ENCODE assay signal across 8 mouse cellular contexts in the genomic region with DNA sequence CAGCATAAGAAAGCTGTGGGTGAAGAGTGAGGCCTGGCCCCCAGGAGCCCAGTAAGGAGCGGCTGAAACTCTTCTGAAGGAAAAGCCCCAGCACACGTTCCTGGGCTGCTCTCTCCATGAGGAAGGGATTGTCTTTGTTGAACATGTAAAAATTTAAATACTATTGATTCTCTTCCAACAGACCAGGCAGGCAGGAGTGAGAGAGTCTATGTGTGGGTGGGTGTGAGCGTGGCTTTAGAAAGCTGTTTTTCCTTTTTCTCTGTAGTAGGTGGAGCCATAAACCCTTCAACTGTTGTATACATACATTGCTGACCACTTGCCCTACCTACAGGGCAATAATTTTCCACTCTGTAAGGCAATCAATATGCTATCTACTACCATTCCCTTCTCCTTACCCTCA.
DNase-seq lines count a peak whose midpoint lies in the region; ATAC-seq lines count a peak whose summit lies in the region.

No protein-coding gene starts in this region.

- H3K4me2 ChIP-seq in kidney, embryonic 15.5 days, result 0 out of 2 replicates have a peak overlapping the region, but pooled peaks have one; percentile 76
- peak overlapping the region; percentile 73 for H3K4me2 ChIP-seq in hindbrain, embryonic 14.5 days (replicated peaks)
- H3K4me2 ChIP-seq in neural tube, embryonic 12.5 days (replicated peaks), result peak overlapping the region; percentile 60; the same call in 1 of the 2 replicates

- H3K27ac ChIP-seq in kidney, embryonic 15.5 days, result peak overlapping the region; percentile 99
- H3K27ac ChIP-seq in hindbrain, embryonic 14.5 days, result peak overlapping the region; percentile 99
- 0 out of 2 replicates have a peak overlapping the region, but pooled peaks have one; percentile 37 for H3K27ac ChIP-seq in neural tube, embryonic 12.5 days

- H3K9me3 ChIP-seq in kidney, embryonic 15.5 days (replicated peaks), result no peaks in the 10 kb centered on the region
- no peaks in the 10 kb centered on the region for H3K9me3 ChIP-seq in hindbrain, embryonic 14.5 days (ENCODE audit: control insufficient read depth, low read length)
- no peaks in the 10 kb centered on the region for H3K9me3 ChIP-seq in neural tube, embryonic 12.5 days

- ATAC-seq in kidney, embryonic 15.5 days (replicated peaks; ENCODE audit: low FRiP score), result no peak
- no peak for ATAC-seq in hindbrain, embryonic 14.5 days (ENCODE audit: low FRiP score)
- no peak for ATAC-seq in neural tube, embryonic 12.5 days (ENCODE audit: low FRiP score, low read depth)

- no peaks in the 10 kb centered on the region for H3K36me3 ChIP-seq in kidney, embryonic 15.5 days
- H3K36me3 ChIP-seq in hindbrain, embryonic 14.5 days (replicated peaks; ENCODE audit: control insufficient read depth, insufficient read depth), result no peaks in the 10 kb centered on the region
- H3K36me3 ChIP-seq in neural tube, embryonic 12.5 days, result no peaks in the 10 kb centered on the region

- no peak for DNase-seq in kidney, adult 11 months
- DNase-seq in cerebellum, postnatal 25 days, result peak; percentile 20 to 36
- no peak for DNase-seq in hindbrain, embryonic 14.5 days (ENCODE audit: low spot score)
- DNase-seq in thymus, postnatal 14 days, result no peak
- DNase-seq in spleen, adult 12 weeks (ENCODE audit: low spot score), result no peak
- DNase-seq in spleen, postnatal 10 days (ENCODE audit: low spot score in 2 of 2), result no peak

- WGBS in kidney, embryonic 15.5 days, result 49% methylated on average over 3 of the region's 3 CpGs
- 31% methylated on average over 3 of the region's 3 CpGs for WGBS in hindbrain, embryonic 14.5 days
- WGBS in neural tube, embryonic 12.5 days, result 32% methylated on average over 3 of the region's 3 CpGs

- no peak overlapping the region for H3K4me3 ChIP-seq in kidney, embryonic 15.5 days (replicated peaks)
- no peak overlapping the region; the same call in 1 of the 2 replicates for H3K4me3 ChIP-seq in hindbrain, embryonic 14.5 days (replicated peaks; ENCODE audit: low read length)
- no peak overlapping the region for H3K4me3 ChIP-seq in neural tube, embryonic 12.5 days

- peaks cover 13% of the 10 kb centered on the region for H3K4me1 ChIP-seq in kidney, embryonic 15.5 days
- peaks cover 15% of the 10 kb centered on the region for H3K4me1 ChIP-seq in hindbrain, embryonic 14.5 days (replicated peaks; ENCODE audit: control insufficient read depth, insufficient read depth, low read length)
- peaks cover 9% of the 10 kb centered on the region for H3K4me1 ChIP-seq in neural tube, embryonic 12.5 days

- H3K9ac ChIP-seq in kidney, embryonic 15.5 days, result no peak overlapping the region
- peak overlapping the region; percentile 87 for H3K9ac ChIP-seq in hindbrain, embryonic 14.5 days
- no peak overlapping the region for H3K9ac ChIP-seq in neural tube, embryonic 12.5 days

- H3K27me3 ChIP-seq in kidney, embryonic 15.5 days, result no peaks in the 10 kb centered on the region
- no peaks in the 10 kb centered on the region for H3K27me3 ChIP-seq in hindbrain, embryonic 14.5 days (ENCODE audit: control insufficient read depth, insufficient read depth, low read length)
- no peaks in the 10 kb centered on the region for H3K27me3 ChIP-seq in neural tube, embryonic 12.5 days (replicated peaks)

Comparison
In these comparisons a context has a peak if more than half of its experiments do, and no peak if none do; other contexts are left out.
1. H3K27ac ChIP-seq: peak in every context shown above with its lines; median percentile 99 in kidney, embryonic 15.5 days; 99 in hindbrain, embryonic 14.5 days; 37 in neural tube, embryonic 12.5 days.
2. DNase-seq: peak in cerebellum, postnatal 25 days (2 of 2); none in kidney, adult 11 months (single experiment), hindbrain, embryonic 14.5 days (single experiment), thymus, postnatal 14 days (single experiment), spleen, adult 12 weeks (single experiment) and spleen, postnatal 10 days (0 of 2).
3. Peak in every context shown above with its lines, with median percentiles within 50 percentile points of each other: H3K4me2 ChIP-seq.